Mouse (Mus musculus): ENCODE data around the gene Sectm1a.

DNA sequence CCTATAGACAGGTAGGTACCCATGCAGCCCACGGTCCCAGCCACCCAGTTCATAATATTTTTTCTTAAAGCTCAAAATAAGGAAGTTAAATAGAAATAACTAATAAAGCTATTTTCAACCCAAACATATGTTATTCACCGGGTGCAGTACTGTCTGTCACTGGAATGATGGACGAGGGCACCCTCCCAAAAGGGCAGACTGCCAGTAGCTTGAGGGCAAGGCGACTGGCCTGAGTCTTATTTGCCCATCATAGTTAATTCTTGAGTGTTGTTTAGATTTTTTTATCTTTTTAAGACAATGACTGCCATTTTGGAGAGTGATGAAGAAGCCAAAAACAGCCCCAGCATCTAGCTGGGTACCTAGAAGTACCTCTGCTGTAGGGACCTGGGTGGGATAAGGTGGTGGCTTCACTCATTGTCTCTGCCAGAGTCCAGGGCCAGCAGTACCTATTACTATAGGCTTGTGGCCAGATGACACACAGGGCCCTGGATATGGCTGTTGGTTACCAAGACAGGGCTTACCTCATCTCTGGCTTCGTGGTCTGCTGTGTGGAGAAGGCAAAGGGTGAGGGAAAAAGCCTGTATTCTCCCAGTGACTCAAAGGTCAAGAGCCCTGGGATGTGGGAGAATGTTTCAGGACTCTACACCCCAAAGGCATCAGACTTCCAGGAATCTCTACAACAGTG is 31.2 kb upstream of the Sectm1a start:
- no peak for TF ChIP-seq CTCF (IDR thresholded peaks at IDR 0.05; ENCODE audit: control insufficient read depth, insufficient read depth, insufficient read length)
- TF ChIP-seq MAX (IDR thresholded peaks at IDR 0.05): no peak
